Mouse (Mus musculus): ENCODE measurements around the gene Stk39. TPM values are rescaled to one million over a fixed set of nuclear protein-coding genes. Genes with fewer than 3 reads are reported as not detected.

Stk39 gene
- polyA plus RNA-seq, 1 experiment from 2014 or later, result 25.1 TPM

DNA sequence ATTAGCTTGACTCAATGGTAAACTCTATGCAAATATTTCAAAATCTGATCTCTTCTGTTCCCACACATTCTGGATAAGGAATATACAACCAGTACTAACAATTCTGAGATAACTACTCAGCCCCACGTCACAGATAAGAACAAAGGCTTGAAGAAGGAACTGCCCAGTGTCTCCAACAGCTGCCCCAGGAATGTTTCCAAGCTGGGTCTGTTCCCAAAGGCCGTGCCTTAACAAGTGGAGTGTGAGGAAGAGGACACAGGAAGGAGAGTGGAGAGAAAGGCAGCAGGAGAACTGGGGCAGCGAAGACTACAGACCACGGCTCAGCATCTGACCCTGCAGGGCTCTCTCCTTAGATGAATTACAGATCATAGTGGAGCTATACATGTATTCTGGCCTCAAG, 39.2 kb downstream of the Stk39 start:
- WGBS, result 57% methylated on average over 4 of the region's 4 CpGs
- Histone ChIP-seq H3K4me2 (ENCODE audit: low read length) (no peak overlapping the region), H3K27ac (ENCODE audit: low read depth, low read length) (no peak overlapping the region), H3K9ac (ENCODE audit: low read depth, low read length) (no peak overlapping the region), H3K27me3 (replicated peaks; ENCODE audit: control insufficient read depth, insufficient read depth, low read length) (no peaks in the 10 kb centered on the region), H3K4me1 (ENCODE audit: control insufficient read depth, insufficient read depth, low read depth, low read length) (no peaks in the 10 kb centered on the region), H3K9me3 (ENCODE audit: control insufficient read depth, low read length) (no peaks in the 10 kb centered on the region), H3K4me3 (ENCODE audit: low read length) (no peak overlapping the region), H3K36me3 (ENCODE audit: control insufficient read depth, insufficient read depth, low read length) (no peaks in the 10 kb centered on the region)
- ATAC-seq, result no peak

DNA sequence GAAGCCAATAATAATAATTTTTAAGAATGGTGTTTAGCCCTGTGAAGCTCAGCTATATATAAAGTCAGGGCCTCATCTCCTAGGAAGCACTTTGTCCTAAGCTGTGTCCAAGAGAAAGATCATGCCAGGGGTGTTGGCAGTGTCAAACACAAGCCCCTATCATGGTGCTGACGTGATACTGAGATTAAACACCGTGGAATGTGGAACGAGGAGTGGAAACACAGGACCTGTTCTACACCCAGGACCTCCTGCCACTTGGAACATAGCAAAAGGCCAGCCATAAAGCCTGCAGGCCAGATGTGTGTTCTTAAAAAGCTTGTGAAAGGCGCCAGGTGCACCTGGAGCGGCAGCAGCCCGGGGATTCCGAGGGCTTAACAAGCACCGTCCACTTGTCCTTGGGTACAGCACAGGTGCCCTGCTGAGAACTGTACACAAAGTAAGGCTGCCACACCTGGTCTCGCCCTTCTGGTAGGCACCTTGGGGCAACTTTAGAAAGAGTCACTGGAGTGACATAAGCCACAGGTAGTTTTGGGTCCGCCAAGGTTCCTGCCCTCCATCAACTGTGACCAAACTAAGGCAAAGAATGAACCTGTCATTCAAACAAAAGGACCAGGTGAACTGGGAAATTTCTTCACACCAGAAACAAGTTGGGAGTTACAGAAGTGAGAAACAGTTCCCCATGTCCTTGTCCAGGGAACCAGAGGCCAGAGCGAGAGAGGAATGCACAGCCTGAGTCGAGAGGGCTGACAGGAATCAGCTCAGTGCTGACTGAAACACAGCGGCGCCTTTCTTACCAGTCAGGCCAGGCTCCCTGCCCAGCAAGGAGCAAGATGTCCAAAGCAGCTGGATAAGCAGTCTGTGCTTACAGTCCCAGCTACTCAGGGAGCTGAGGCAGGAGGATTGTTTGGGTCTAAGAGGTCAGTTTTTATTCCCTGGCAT, 40.8 kb downstream of the Stk39 start:
- no peak for ATAC-seq
- Histone ChIP-seq H3K4me2 (ENCODE audit: low read length) (no peak overlapping the region), H3K27me3 (replicated peaks; ENCODE audit: control insufficient read depth, insufficient read depth, low read length) (no peaks in the 10 kb centered on the region), H3K27ac (ENCODE audit: low read depth, low read length) (no peak overlapping the region), H3K9me3 (ENCODE audit: control insufficient read depth, low read length) (no peaks in the 10 kb centered on the region), H3K9ac (ENCODE audit: low read depth, low read length) (no peak overlapping the region), H3K4me1 (ENCODE audit: control insufficient read depth, insufficient read depth, low read depth, low read length) (peaks cover 2% of the 10 kb centered on the region; the same call in 1 of the 2 replicates), H3K36me3 (ENCODE audit: control insufficient read depth, insufficient read depth, low read length) (no peaks in the 10 kb centered on the region), H3K4me3 (ENCODE audit: low read length) (no peak overlapping the region)
- WGBS, result 87% methylated on average over 14 of the region's 14 CpGs

DNA sequence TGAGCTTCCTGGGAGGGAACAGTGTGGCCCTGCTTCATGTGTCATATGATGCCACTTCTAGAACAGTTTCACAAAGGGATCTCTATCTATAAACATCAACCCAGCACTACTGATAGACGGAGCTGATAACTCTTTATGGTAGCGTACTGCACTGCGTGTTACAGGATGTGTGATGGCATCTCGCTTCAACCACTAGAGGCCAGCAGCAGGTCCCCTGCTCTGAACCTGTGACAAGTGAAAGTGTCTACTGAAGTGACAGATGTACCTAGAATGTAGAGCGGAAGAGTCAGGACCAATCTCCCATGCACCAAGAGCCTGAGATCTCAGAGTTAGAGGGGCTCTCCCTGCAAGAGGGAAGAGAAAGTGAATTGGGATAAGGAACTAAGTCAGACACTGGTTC, 41.6 kb downstream of the Stk39 start:
- no peaks in the 10 kb centered on the region for H3K27me3 ChIP-seq (replicated peaks; ENCODE audit: control insufficient read depth, insufficient read depth, low read length)
- H3K4me2 ChIP-seq (ENCODE audit: low read length), result no peak overlapping the region
- H3K36me3 ChIP-seq (ENCODE audit: control insufficient read depth, insufficient read depth, low read length), result no peaks in the 10 kb centered on the region
- 90% methylated on average over 5 of the region's 5 CpGs for WGBS
- ATAC-seq, result no peak
- peaks cover 2% of the 10 kb centered on the region; the same call in 1 of the 2 replicates for H3K4me1 ChIP-seq (ENCODE audit: control insufficient read depth, insufficient read depth, low read depth, low read length)
- no peaks in the 10 kb centered on the region for H3K9me3 ChIP-seq (ENCODE audit: control insufficient read depth, low read length)
- H3K27ac ChIP-seq (ENCODE audit: low read depth, low read length), result no peak overlapping the region
- no peak overlapping the region for H3K9ac ChIP-seq (ENCODE audit: low read depth, low read length)
- H3K4me3 ChIP-seq (ENCODE audit: low read length), result no peak overlapping the region

DNA sequence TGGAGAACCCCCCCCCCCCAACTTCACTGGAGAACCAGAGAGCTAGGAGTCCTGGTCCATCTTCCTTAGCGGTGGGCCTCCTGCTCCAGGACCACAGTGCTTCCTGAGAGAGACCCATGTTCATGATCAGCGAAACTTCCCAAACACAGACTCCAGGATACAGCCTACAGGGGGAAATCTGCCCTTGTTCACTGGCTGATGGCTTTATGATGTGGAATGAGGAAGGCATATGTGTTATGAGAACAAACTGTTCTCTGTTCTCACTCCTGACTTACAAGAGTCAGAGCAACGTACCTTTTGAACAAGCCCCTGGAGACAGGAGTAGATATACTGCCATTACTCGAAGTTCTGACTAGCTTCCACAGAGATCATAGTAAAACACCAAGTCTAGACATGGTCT, 42.6 kb downstream of the Stk39 start:
- WGBS, result 91% methylated on average over 4 of the region's 4 CpGs
- Histone ChIP-seq H3K9ac (ENCODE audit: low read depth, low read length) (no peak overlapping the region), H3K36me3 (ENCODE audit: control insufficient read depth, insufficient read depth, low read length) (no peaks in the 10 kb centered on the region), H3K27ac (ENCODE audit: low read depth, low read length) (no peak overlapping the region), H3K9me3 (ENCODE audit: control insufficient read depth, low read length) (no peaks in the 10 kb centered on the region), H3K4me2 (ENCODE audit: low read length) (no peak overlapping the region), H3K4me3 (ENCODE audit: low read length) (no peak overlapping the region), H3K27me3 (replicated peaks; ENCODE audit: control insufficient read depth, insufficient read depth, low read length) (no peaks in the 10 kb centered on the region), H3K4me1 (ENCODE audit: control insufficient read depth, insufficient read depth, low read depth, low read length) (peaks cover 2% of the 10 kb centered on the region; the same call in 1 of the 2 replicates)
- ATAC-seq, result no peak

DNA sequence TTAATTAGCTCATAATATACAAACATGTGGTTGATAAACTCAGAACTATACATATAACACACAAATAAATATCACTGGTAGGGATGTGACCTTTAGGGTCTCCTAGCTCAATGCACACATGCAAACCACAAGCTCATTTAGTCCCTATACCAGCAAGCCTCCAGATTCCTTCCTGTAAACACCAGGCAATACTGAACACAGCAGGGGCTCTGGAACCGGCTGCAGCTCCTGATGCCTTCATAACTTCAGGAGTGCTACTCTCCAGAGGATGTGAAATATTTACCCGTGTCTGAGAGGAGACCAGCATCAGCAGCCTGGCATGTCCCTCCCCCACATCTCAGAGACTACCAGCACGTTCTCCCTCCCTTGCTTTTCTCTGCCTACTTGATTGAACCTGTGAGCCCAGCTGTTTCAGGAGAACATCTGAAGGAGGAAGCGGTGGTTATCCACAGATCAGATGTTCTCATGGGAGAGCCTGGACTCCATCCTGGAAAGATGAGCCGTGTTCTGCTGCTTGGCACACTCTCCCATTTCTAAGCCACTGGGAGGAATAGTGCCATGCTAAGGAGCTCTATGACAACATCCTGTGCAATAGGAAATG, 45.0 kb downstream of the Stk39 start:
- H3K27me3 ChIP-seq (replicated peaks; ENCODE audit: control insufficient read depth, insufficient read depth, low read length), result no peaks in the 10 kb centered on the region
- 67% methylated on average over 5 of the region's 5 CpGs for WGBS
- no peak overlapping the region for H3K27ac ChIP-seq (ENCODE audit: low read depth, low read length)
- H3K4me3 ChIP-seq (ENCODE audit: low read length), result no peak overlapping the region
- H3K4me1 ChIP-seq (ENCODE audit: control insufficient read depth, insufficient read depth, low read depth, low read length), result peaks cover 2% of the 10 kb centered on the region; the same call in 1 of the 2 replicates
- peak; percentile 32; the same call in 1 of the 2 replicates for ATAC-seq
- H3K9me3 ChIP-seq (ENCODE audit: control insufficient read depth, low read length), result no peaks in the 10 kb centered on the region
- no peaks in the 10 kb centered on the region for H3K36me3 ChIP-seq (ENCODE audit: control insufficient read depth, insufficient read depth, low read length)
- H3K9ac ChIP-seq (ENCODE audit: low read depth, low read length), result no peak overlapping the region
- H3K4me2 ChIP-seq (ENCODE audit: low read length), result no peak overlapping the region

DNA sequence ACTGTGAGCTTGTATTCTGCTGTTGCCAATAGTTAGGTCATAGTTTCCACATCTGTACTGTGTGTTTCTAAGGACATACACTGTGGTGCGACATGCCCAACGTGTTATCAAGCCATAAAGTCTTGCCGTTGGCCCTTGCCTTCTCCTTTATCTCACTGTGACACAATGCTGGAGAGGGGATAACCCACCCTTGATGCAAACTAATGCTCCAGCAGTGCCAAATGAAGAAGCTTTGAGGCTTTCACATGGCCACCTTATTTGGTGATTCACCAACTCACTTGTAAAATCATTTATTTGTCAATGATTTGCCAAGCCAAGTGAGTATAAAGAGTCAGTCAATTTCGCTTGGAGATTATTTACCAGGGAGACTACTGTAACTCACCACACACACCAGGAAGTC, 46.0 kb downstream of the Stk39 start:
- H3K27ac ChIP-seq (ENCODE audit: low read depth, low read length), result no peak overlapping the region
- no peaks in the 10 kb centered on the region for H3K9me3 ChIP-seq (ENCODE audit: control insufficient read depth, low read length)
- no peak overlapping the region for H3K9ac ChIP-seq (ENCODE audit: low read depth, low read length)
- 94% methylated on average over 4 of the region's 4 CpGs for WGBS
- no peak overlapping the region for H3K4me2 ChIP-seq (ENCODE audit: low read length)
- H3K27me3 ChIP-seq (replicated peaks; ENCODE audit: control insufficient read depth, insufficient read depth, low read length), result no peaks in the 10 kb centered on the region
- H3K4me3 ChIP-seq (ENCODE audit: low read length), result no peak overlapping the region
- ATAC-seq, result no peak
- peaks cover 2% of the 10 kb centered on the region; the same call in 1 of the 2 replicates for H3K4me1 ChIP-seq (ENCODE audit: control insufficient read depth, insufficient read depth, low read depth, low read length)
- no peaks in the 10 kb centered on the region for H3K36me3 ChIP-seq (ENCODE audit: control insufficient read depth, insufficient read depth, low read length)

DNA sequence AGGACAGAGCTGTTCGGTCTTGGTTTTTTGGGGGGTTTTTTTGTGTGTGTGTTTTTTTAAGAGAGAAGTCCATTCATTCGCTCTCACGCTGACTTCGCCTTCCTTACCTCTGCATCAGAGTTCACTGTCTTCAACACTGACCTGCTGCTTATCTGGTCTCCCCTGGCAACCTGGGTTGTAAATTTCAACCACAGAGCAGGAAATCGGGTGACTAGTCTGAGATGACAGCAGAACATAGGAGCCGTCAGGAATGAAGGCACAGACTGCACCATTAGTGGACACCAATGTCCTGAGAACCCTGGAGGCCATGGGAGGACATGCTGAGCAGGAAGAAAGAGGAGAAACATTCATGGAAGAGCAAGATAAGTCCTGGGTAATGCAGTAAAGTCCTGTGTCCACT, 51.1 kb downstream of the Stk39 start:
- 81% methylated on average over 6 of the region's 6 CpGs for WGBS
- Histone ChIP-seq H3K9ac (ENCODE audit: low read depth, low read length) (no peak overlapping the region), H3K4me3 (ENCODE audit: low read length) (no peak overlapping the region), H3K4me2 (ENCODE audit: low read length) (no peak overlapping the region), H3K36me3 (ENCODE audit: control insufficient read depth, insufficient read depth, low read length) (no peaks in the 10 kb centered on the region), H3K27me3 (replicated peaks; ENCODE audit: control insufficient read depth, insufficient read depth, low read length) (no peaks in the 10 kb centered on the region), H3K4me1 (ENCODE audit: control insufficient read depth, insufficient read depth, low read depth, low read length) (no peaks in the 10 kb centered on the region), H3K9me3 (ENCODE audit: control insufficient read depth, low read length) (no peaks in the 10 kb centered on the region), H3K27ac (ENCODE audit: low read depth, low read length) (no peak overlapping the region)
- no peak for ATAC-seq

DNA sequence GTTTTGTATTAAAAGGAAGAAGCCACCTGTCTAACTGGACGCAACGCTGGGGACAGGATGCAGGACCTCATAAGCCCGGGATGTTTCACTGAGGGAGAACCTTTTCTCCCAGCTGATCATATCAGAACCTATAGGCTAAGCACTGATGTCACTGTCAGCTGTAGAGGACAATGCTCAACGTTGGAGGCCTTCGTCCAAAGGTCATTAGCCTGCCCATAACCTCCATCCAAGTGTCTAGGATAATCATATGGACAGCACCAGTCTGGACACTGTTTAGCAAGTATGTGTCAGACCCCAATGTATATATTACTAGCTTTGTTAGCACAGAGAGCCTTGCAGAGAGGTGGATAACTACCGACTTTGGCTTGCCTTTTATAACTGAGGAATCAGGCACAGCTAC, 51.8 kb downstream of the Stk39 start:
- no peak overlapping the region for H3K4me3 ChIP-seq (ENCODE audit: low read length)
- 91% methylated on average over 6 of the region's 6 CpGs for WGBS
- no peaks in the 10 kb centered on the region for H3K4me1 ChIP-seq (ENCODE audit: control insufficient read depth, insufficient read depth, low read depth, low read length)
- H3K9me3 ChIP-seq (ENCODE audit: control insufficient read depth, low read length), result no peaks in the 10 kb centered on the region
- no peaks in the 10 kb centered on the region for H3K36me3 ChIP-seq (ENCODE audit: control insufficient read depth, insufficient read depth, low read length)
- H3K9ac ChIP-seq (ENCODE audit: low read depth, low read length), result no peak overlapping the region
- H3K27me3 ChIP-seq (replicated peaks; ENCODE audit: control insufficient read depth, insufficient read depth, low read length), result no peaks in the 10 kb centered on the region
- H3K4me2 ChIP-seq (ENCODE audit: low read length), result no peak overlapping the region
- no peak overlapping the region for H3K27ac ChIP-seq (ENCODE audit: low read depth, low read length)
- ATAC-seq, result no peak

DNA sequence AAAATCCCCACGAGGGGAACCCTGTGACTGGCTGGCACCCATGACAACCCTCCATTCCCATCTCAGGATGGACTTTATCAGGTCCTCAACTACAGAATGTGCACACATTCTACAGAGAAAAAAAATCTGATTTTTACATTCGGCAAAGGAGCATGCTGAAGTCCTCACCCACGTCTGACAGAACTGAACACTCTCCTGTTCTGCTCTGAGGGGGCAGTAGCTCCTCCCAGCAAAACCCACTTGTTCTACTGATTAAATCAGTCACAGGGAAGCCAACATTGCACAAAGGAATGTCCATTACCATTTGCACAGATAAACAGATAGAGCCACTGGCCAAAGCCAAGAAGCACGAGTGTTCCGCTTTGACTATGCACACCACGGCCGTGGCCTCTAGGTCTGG, 52.3 kb downstream of the Stk39 start:
- Histone ChIP-seq H3K9me3 (ENCODE audit: control insufficient read depth, low read length) (no peaks in the 10 kb centered on the region), H3K4me2 (ENCODE audit: low read length) (no peak overlapping the region), H3K27ac (ENCODE audit: low read depth, low read length) (no peak overlapping the region), H3K4me1 (ENCODE audit: control insufficient read depth, insufficient read depth, low read depth, low read length) (no peaks in the 10 kb centered on the region), H3K36me3 (ENCODE audit: control insufficient read depth, insufficient read depth, low read length) (no peaks in the 10 kb centered on the region), H3K27me3 (replicated peaks; ENCODE audit: control insufficient read depth, insufficient read depth, low read length) (no peaks in the 10 kb centered on the region), H3K4me3 (ENCODE audit: low read length) (no peak overlapping the region), H3K9ac (ENCODE audit: low read depth, low read length) (no peak overlapping the region)
- WGBS, result 87% methylated on average over 7 of the region's 7 CpGs
- no peak for ATAC-seq
